In genomic region chr15:7815521-7815944, GRCm38 (mm10) we compare ENCODE assay signal across 10 mouse cellular contexts. TPM values are rescaled to one million over a fixed set of nuclear protein-coding genes. Genes with fewer than 3 reads are reported as not detected.
DNase-seq lines count a peak whose midpoint lies in the region; ATAC-seq and TF ChIP-seq lines count a peak whose summit lies in the region.
"Had no signal": no experiment of that assay in that cellular context is flagged by ENCODE, and none has a peak within 500 bp of the region (broad histone marks: within the 10 kb centered on the region; RNA-seq: fewer than 3 reads in every experiment).

No protein-coding gene starts in this region.

- no peak for TF ChIP-seq EP300 in lung, postnatal 0 days (IDR thresholded peaks at IDR 0.05)

- TF ChIP-seq CTCF in lung, postnatal 0 days (IDR thresholded peaks at IDR 0.05) = no peak

- peaks cover 18% of the 10 kb centered on the region for H3K4me1 ChIP-seq in kidney, embryonic 16.5 days (ENCODE audit: insufficient read depth, low read length)
- H3K4me1 ChIP-seq in forebrain, embryonic 16.5 days (replicated peaks; ENCODE audit: control insufficient read depth, insufficient read depth, low read length) = peaks cover 27% of the 10 kb centered on the region
- 0 out of 2 replicates have a peak, but pooled peaks cover 2% of the 10 kb centered on the region for H3K4me1 ChIP-seq in lung, postnatal 0 days (ENCODE audit: insufficient read depth, low read depth, low read length)
- H3K4me1 ChIP-seq in stomach, embryonic 15.5 days = peaks cover 9% of the 10 kb centered on the region

- H3K27me3 ChIP-seq in kidney, embryonic 16.5 days (ENCODE audit: insufficient read depth, low read length) = peaks cover 50% of the 10 kb centered on the region
- peaks cover 80% of the 10 kb centered on the region for H3K27me3 ChIP-seq in forebrain, embryonic 16.5 days (replicated peaks; ENCODE audit: control insufficient read depth, insufficient read depth, low read length)
- peaks cover 63% of the 10 kb centered on the region for H3K27me3 ChIP-seq in lung, postnatal 0 days (replicated peaks; ENCODE audit: insufficient read depth, low read length)
- H3K27me3 ChIP-seq in stomach, embryonic 15.5 days (replicated peaks) = peaks cover 43% of the 10 kb centered on the region
- H3K27me3 ChIP-seq: Patski had no signal

- no peaks in the 10 kb centered on the region for H3K9me3 ChIP-seq in kidney, embryonic 16.5 days (ENCODE audit: low read length)
- H3K9me3 ChIP-seq in forebrain, embryonic 16.5 days (ENCODE audit: control insufficient read depth, low read length) = no peaks in the 10 kb centered on the region
- H3K9me3 ChIP-seq in lung, postnatal 0 days (ENCODE audit: low read length) = no peaks in the 10 kb centered on the region
- H3K9me3 ChIP-seq in stomach, embryonic 15.5 days = no peaks in the 10 kb centered on the region

- peak overlapping the region; percentile 68 for H3K4me3 ChIP-seq in kidney, embryonic 16.5 days (ENCODE audit: low read length)
- H3K4me3 ChIP-seq in forebrain, embryonic 16.5 days (replicated peaks; ENCODE audit: low read length) = peak overlapping the region; percentile 24
- H3K4me3 ChIP-seq in lung, postnatal 0 days (ENCODE audit: low read depth, low read length) = 0 out of 2 replicates have a peak overlapping the region, but pooled peaks have one; percentile 8
- H3K4me3 ChIP-seq in stomach, embryonic 15.5 days (replicated peaks) = peak overlapping the region; percentile 32

- peak overlapping the region; percentile 91 for H3K4me2 ChIP-seq in kidney, embryonic 16.5 days (replicated peaks; ENCODE audit: low read depth, low read length)
- peak overlapping the region; percentile 44 for H3K4me2 ChIP-seq in forebrain, embryonic 16.5 days (ENCODE audit: low read length)
- peak overlapping the region; percentile 48 for H3K4me2 ChIP-seq in lung, postnatal 0 days (replicated peaks; ENCODE audit: low read depth, low read length)
- H3K4me2 ChIP-seq in stomach, embryonic 15.5 days = peak overlapping the region; percentile 95

- H3K9ac ChIP-seq in kidney, embryonic 16.5 days (replicated peaks; ENCODE audit: low read length) = peak overlapping the region; percentile 77
- H3K9ac ChIP-seq in forebrain, embryonic 16.5 days (replicated peaks; ENCODE audit: low read depth, low read length) = no peak overlapping the region
- H3K9ac ChIP-seq in lung, postnatal 0 days (replicated peaks; ENCODE audit: low read depth) = no peak overlapping the region
- no peak overlapping the region for H3K9ac ChIP-seq in stomach, embryonic 15.5 days
- H3K9ac ChIP-seq: liver, embryonic 14.5 days had no signal

- no peak for ATAC-seq in kidney, embryonic 16.5 days (ENCODE audit: low FRiP score, low TSS enrichment)
- ATAC-seq in forebrain, embryonic 16.5 days = no peak
- ATAC-seq in lung, postnatal 0 days = peak; percentile 59
- ATAC-seq in stomach, embryonic 15.5 days (ENCODE audit: insufficient read depth, low FRiP score, low read depth) = no peak
- ATAC-seq: Patski had no signal

- no peak for DNase-seq in kidney, adult 11 months
- peak; percentile 41 for DNase-seq in lung, postnatal 0 days (ENCODE audit: low spot score)
- DNase-seq in right cerebral cortex, adult 18-20 months = no peak
- no peak for DNase-seq in ovary, postnatal 14 days (ENCODE audit: low spot score)
- no peak for DNase-seq in thymus, postnatal 10 days (ENCODE audit: low spot score in 2 of 2)

- H3K36me3 ChIP-seq in kidney, embryonic 16.5 days (ENCODE audit: insufficient read depth, low read length) = no peaks in the 10 kb centered on the region
- H3K36me3 ChIP-seq in forebrain, embryonic 16.5 days (ENCODE audit: control insufficient read depth, insufficient read depth) = no peaks in the 10 kb centered on the region
- no peaks in the 10 kb centered on the region for H3K36me3 ChIP-seq in lung, postnatal 0 days (ENCODE audit: insufficient read depth, low read length)
- no peaks in the 10 kb centered on the region for H3K36me3 ChIP-seq in stomach, embryonic 15.5 days

- peak overlapping the region; percentile 44; the same call in 1 of the 2 replicates for H3K27ac ChIP-seq in kidney, embryonic 16.5 days (ENCODE audit: low read length)
- no peak overlapping the region for H3K27ac ChIP-seq in forebrain, embryonic 16.5 days (ENCODE audit: low read length)
- no peak overlapping the region for H3K27ac ChIP-seq in lung, postnatal 0 days (ENCODE audit: low read length)
- H3K27ac ChIP-seq in stomach, embryonic 15.5 days = no peak overlapping the region; the same call in 1 of the 2 replicates
- H3K27ac ChIP-seq: liver, embryonic 14.5 days had no signal

- under 1% methylated on average over 36 of the region's 36 CpGs for WGBS in kidney, embryonic 16.5 days
- 1% methylated on average over 36 of the region's 36 CpGs for WGBS in forebrain, embryonic 16.5 days
- WGBS in lung, postnatal 0 days = 4% methylated on average over 36 of the region's 36 CpGs
- WGBS in stomach, embryonic 15.5 days = 4% methylated on average over 33 of the region's 36 CpGs

RNA-seq across cellular contexts. Expression of gene Gdnf, which starts 4.9 kb away (rescaled TPM):
- 6.8 and 8.7 TPM in 2 replicates for polyA plus RNA-seq in kidney, embryonic 16.5 days (2015; fragmentation: Nextera tagmentation; extraction: Ambion mirVana)
- polyA plus RNA-seq in forebrain, embryonic 16.5 days (2015; fragmentation: Nextera tagmentation; extraction: Ambion mirVana) = 0.16 and 0.18 TPM in 2 replicates
- polyA plus RNA-seq in lung, postnatal 0 days (2015; fragmentation: Nextera tagmentation; extraction: Ambion mirVana) = 0.30 and 0.33 TPM in 2 replicates
- 1.8 and 2.7 TPM in 2 replicates for polyA plus RNA-seq in stomach, embryonic 15.5 days (2015; fragmentation: Nextera tagmentation; extraction: Ambion mirVana)

Comparison
In these comparisons a context has a peak if more than half of its experiments do, and no peak if none do; other contexts are left out.
1. H3K4me2 ChIP-seq: peak in every context shown above with its lines; median percentile 95 in stomach, embryonic 15.5 days; 91 in kidney, embryonic 16.5 days; 48 in lung, postnatal 0 days; 44 in forebrain, embryonic 16.5 days.
2. H3K4me3 ChIP-seq: peak in every context shown above with its lines; median percentile 68 in kidney, embryonic 16.5 days; 32 in stomach, embryonic 15.5 days; 24 in forebrain, embryonic 16.5 days; 8 in lung, postnatal 0 days.